Mouse (Mus musculus): Measurements from ENCODE around the gene Nol6. TPM values are rescaled to one million over a fixed set of nuclear protein-coding genes. Genes with fewer than 3 reads are reported as not detected.
"Not testable (repeated sequence)": the region's sequence is repeated elsewhere in the genome, so short reads cannot be mapped to it uniquely, and the experiment has no call there.

Nol6 gene
- polyA plus RNA-seq, 1 experiment from 2014 or later: 24.6 TPM

DNA sequence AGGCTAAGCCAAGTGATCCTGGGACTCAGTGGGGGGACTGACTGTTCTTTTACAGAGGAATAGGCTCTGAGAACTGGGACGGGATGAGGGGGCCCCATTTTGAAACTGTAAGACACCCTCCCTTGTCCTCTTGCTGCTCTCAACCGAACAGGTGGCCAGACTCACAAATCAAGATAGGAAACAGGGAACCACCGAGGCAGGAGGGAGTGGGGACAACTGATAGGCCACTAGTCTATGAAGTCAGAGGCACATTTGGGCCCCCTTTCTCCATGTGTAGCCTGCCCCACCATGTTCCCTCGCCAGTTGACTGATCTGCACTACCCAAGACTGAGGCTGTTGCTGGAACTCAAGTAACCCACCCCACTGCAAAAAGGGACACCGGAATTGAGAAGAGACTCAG, 27.5 kb downstream of the Nol6 start:
- Histone ChIP-seq H3K9ac (replicated peaks) (no peak overlapping the region), H3K36me3 (no peaks in the 10 kb centered on the region), H3K4me1 (replicated peaks) (peaks cover 32% of the 10 kb centered on the region), H3K4me3 (replicated peaks) (no peak overlapping the region), H3K9me3 (no peaks in the 10 kb centered on the region), H3K27ac (no peak overlapping the region), H3K27me3 (peaks cover 45% of the 10 kb centered on the region), H3K4me2 (no peak overlapping the region)
- ATAC-seq (ENCODE audit: insufficient number of reproducible peaks, insufficient read depth, low FRiP score, low TSS enrichment, low read depth): no peak
- 71% methylated on average over 5 of the region's 5 CpGs for WGBS

DNA sequence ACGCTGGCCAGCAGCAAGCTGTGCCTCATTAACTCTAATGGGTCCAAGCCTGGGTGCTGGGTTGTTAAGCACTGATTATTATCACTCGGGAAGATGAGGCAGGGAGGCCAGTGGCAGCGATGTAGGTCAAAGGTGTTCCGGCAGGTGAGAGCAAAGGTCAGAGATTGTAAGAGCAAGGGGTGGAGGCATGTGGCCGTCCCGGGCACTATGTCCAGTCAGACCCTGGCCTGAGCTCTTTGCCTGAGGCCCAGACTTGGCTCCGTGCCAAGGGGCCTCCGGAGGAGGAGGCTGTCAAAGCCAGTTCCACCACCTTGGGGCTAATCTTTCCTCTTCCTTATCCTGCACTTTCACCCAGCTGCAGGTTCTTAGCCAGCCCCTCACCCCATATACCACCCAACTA, 28.1 kb downstream of the Nol6 start:
- WGBS: 25% methylated on average over 8 of the region's 8 CpGs
- no peaks in the 10 kb centered on the region for H3K9me3 ChIP-seq
- H3K9ac ChIP-seq (replicated peaks): no peak overlapping the region
- ATAC-seq (ENCODE audit: insufficient number of reproducible peaks, insufficient read depth, low FRiP score, low TSS enrichment, low read depth): no peak
- peaks cover 38% of the 10 kb centered on the region for H3K4me1 ChIP-seq (replicated peaks)
- H3K27ac ChIP-seq: no peak overlapping the region
- peaks cover 45% of the 10 kb centered on the region for H3K27me3 ChIP-seq
- H3K36me3 ChIP-seq: no peaks in the 10 kb centered on the region
- H3K4me2 ChIP-seq: no peak overlapping the region
- no peak overlapping the region for H3K4me3 ChIP-seq (replicated peaks)

DNA sequence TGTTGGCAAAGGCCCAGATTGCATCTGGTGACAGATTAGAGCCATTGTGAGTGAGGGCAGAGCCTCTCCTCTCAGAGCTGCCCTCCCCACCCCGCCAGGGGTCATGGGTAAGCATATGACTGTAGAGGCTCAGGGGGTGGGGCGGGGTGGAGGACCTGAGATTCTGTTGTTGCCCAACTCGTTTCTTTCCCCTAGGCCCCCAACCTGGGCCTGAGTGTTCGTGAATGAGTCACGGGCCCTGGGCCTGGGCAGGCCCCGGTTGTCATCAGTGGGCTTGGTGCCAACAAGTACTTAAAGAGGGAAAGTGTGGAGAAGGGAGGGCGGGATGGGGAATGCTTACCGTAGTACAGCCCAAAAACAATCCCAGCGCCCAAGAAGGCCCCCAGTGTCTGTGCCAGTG, 29.9 kb downstream of the Nol6 start:
- no peak overlapping the region for H3K9ac ChIP-seq (replicated peaks)
- no peak for ATAC-seq (ENCODE audit: insufficient number of reproducible peaks, insufficient read depth, low FRiP score, low TSS enrichment, low read depth)
- 76% methylated on average over 9 of the region's 9 CpGs for WGBS
- peaks cover 51% of the 10 kb centered on the region for H3K4me1 ChIP-seq (replicated peaks)
- H3K4me2 ChIP-seq: no peak overlapping the region
- no peaks in the 10 kb centered on the region for H3K9me3 ChIP-seq
- H3K36me3 ChIP-seq: no peaks in the 10 kb centered on the region
- H3K4me3 ChIP-seq (replicated peaks): no peak overlapping the region
- H3K27ac ChIP-seq: no peak overlapping the region
- H3K27me3 ChIP-seq: peaks cover 39% of the 10 kb centered on the region

DNA sequence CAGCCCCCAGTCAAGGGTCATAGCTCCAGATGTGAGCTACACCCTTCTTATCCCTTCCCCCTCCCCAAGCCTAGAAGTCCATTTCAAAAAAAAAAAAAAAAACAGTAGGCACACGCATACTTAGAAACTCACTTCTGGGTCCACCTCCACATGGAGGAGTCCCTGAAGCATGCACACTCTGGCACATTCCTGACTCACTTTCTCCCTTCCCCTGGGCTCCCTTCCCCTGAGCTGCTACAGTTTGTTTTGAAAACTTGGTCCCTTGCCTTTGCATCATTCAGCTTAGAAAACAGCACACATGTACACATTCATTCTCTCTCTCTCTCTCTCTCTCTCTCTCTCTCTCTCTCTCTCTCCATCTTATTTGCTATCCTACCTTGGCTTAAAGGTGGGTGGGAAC, 31.3 kb downstream of the Nol6 start:
- Histone ChIP-seq H3K27me3 (peaks cover 26% of the 10 kb centered on the region), H3K36me3 (no peaks in the 10 kb centered on the region), H3K4me2 (no peak overlapping the region), H3K27ac (no peak overlapping the region), H3K9ac (replicated peaks) (no peak overlapping the region), H3K4me1 (replicated peaks) (peaks cover 43% of the 10 kb centered on the region), H3K4me3 (replicated peaks) (no peak overlapping the region), H3K9me3 (no peaks in the 10 kb centered on the region)
- ATAC-seq (ENCODE audit: insufficient number of reproducible peaks, insufficient read depth, low FRiP score, low TSS enrichment, low read depth): no peak
- 62% methylated on average over 1 of the region's 1 CpGs for WGBS

DNA sequence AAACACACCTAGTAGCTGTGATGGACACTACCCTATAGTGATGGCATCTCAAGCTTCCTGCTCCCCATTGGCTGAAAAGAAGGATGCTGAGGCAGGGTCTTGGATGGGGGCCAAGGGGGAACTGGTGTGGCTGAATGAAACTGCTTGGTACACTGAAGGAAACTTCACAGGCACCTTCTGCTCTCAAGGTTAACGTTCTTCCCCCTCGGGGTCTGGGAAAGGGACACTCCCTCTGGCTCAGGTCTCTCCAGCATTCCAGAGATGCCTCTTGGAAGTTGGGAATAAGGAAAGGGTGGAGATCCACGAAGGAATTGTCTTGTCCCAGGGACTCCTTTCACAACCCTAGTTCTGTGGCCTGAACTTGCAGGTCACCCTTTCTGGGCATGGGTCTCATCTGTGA, 32.9 kb downstream of the Nol6 start:
- H3K9ac ChIP-seq (replicated peaks): no peak overlapping the region
- H3K36me3 ChIP-seq: no peaks in the 10 kb centered on the region
- H3K27ac ChIP-seq: no peak overlapping the region
- H3K9me3 ChIP-seq: no peaks in the 10 kb centered on the region
- no peak overlapping the region for H3K4me3 ChIP-seq (replicated peaks)
- WGBS: 42% methylated on average over 3 of the region's 3 CpGs
- no peak for ATAC-seq (ENCODE audit: insufficient number of reproducible peaks, insufficient read depth, low FRiP score, low TSS enrichment, low read depth)
- peaks cover 11% of the 10 kb centered on the region for H3K27me3 ChIP-seq
- no peak overlapping the region for H3K4me2 ChIP-seq
- peaks cover 33% of the 10 kb centered on the region for H3K4me1 ChIP-seq (replicated peaks)

DNA sequence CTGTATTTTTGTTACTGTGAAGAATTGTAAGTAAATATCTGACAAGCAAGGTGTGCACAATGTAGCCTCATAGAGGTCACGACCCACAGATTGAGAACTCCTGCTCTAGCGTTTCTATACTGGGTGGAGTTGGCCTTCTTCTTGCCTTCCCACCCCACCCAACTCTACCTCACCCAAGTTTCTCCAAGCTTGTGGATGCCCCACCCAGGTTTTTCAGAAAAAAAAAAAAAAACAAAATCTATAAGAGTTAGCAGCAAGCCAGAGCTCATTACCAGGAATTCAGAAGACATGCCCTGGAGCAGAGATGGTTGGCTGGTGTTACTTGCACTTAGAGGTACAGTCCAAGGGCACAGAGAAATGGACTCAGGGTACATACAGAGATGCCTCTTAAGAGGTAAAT, 34.5 kb downstream of the Nol6 start:
- H3K36me3 ChIP-seq: no peaks in the 10 kb centered on the region
- H3K4me1 ChIP-seq (replicated peaks): peaks cover 27% of the 10 kb centered on the region
- no peaks in the 10 kb centered on the region for H3K9me3 ChIP-seq
- H3K4me3 ChIP-seq (replicated peaks): no peak overlapping the region
- 79% methylated on average over 2 of the region's 2 CpGs for whole genome bisulfite sequencing
- peak overlapping the region; percentile 62; the same call in 1 of the 2 replicates for H3K27ac ChIP-seq
- no peak overlapping the region for H3K9ac ChIP-seq (replicated peaks)
- H3K27me3 ChIP-seq: no peaks in the 10 kb centered on the region
- no peak for ATAC-seq (ENCODE audit: insufficient number of reproducible peaks, insufficient read depth, low FRiP score, low TSS enrichment, low read depth)
- no peak overlapping the region for H3K4me2 ChIP-seq

DNA sequence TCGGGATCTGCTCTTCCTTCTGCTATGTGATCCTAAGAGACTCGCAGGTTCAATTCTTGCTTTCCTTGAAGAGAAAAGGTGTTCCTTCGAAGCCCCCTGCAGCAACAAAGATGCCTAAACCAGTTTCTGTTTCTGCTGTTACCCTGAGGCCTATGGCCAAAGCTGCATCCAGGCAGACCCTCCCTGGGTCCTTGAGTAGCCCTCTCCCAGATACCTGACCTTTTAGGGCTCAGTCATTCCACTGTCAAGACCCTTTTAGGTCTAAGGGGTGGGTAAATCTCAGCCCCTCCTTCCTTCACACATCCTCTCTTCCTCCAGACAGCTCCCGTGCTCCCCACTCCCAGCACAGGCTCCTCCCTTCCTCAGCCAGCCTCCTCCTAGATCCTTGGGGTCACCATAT, 35.1 kb downstream of the Nol6 start:
- Histone ChIP-seq H3K36me3 (no peaks in the 10 kb centered on the region), H3K9me3 (no peaks in the 10 kb centered on the region), H3K27ac (no peak overlapping the region), H3K4me3 (replicated peaks) (no peak overlapping the region), H3K9ac (replicated peaks) (no peak overlapping the region), H3K4me2 (no peak overlapping the region), H3K4me1 (replicated peaks) (peaks cover 27% of the 10 kb centered on the region), H3K27me3 (no peaks in the 10 kb centered on the region)
- WGBS: 89% methylated on average over 4 of the region's 4 CpGs
- no peak for ATAC-seq (ENCODE audit: insufficient number of reproducible peaks, insufficient read depth, low FRiP score, low TSS enrichment, low read depth)

DNA sequence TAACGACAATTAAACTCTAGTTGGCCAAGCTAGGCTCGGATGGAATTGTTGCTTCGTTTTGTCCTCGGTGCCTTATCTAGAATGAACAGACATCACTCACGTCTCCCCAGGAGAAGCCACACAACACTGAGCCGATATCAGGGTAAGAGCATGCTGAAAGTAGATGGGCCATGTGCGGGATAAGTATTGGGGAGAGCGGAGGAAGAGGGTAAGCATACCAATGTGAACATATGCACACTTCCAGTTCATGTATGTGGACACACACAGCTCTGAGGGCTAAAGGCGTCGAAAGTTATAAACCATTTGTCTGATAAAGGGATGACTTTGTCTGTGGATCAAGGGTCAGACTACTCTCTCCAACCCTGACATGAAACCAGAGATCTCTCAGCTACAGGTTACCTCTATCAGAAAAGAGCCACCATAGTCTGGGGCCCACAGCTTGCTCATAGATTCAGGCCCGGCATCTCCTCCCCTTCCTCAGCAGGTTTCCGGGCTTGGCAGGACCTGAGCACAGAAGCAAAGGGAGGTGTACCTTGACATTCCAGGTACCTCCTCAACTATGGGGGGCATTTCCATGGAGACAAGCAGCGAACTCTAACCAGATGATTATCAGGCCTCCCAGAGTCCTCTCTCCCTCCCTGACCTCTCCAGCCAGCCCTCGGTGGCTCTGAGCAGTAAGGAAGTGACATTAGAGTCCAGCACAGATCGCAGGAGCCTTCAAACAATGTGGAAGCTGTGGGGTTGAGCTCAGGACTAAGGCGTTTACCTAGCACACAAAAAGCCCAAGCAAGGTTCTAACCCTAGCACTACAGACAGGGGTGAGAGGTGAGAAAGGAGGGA, 36.6 kb downstream of the Nol6 start:
- no peaks in the 10 kb centered on the region for H3K27me3 ChIP-seq
- 86% methylated on average over 16 of the region's 16 CpGs for WGBS
- peaks cover 27% of the 10 kb centered on the region for H3K4me1 ChIP-seq (replicated peaks)
- no peak for ATAC-seq (ENCODE audit: insufficient number of reproducible peaks, insufficient read depth, low FRiP score, low TSS enrichment, low read depth)
- no peak overlapping the region for H3K9ac ChIP-seq (replicated peaks)
- H3K4me3 ChIP-seq (replicated peaks): no peak overlapping the region
- H3K4me2 ChIP-seq: no peak overlapping the region
- no peaks in the 10 kb centered on the region for H3K36me3 ChIP-seq
- H3K27ac ChIP-seq: no peak overlapping the region
- no peaks in the 10 kb centered on the region for H3K9me3 ChIP-seq

DNA sequence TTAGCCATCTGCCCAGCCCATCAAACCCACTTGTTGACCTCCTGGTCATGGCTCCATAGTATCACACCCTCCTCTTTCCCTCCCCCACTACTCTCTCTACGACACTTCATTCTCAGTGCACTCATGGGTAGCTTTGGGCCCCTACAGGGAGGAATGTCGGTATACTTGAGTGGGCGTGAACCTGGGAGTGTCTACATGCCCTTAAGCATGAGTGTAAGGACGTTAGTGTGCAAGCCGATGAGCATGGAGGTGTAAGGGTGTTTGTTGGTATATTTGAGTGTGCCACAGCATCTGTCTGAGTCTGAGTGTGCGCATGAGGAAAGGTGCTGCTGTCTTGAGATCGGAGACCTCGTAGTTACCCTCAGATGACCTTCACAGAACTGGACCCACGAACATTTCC, 37.3 kb downstream of the Nol6 start:
- Histone ChIP-seq H3K9me3 (no peaks in the 10 kb centered on the region), H3K27me3 (no peaks in the 10 kb centered on the region), H3K4me1 (replicated peaks) (peaks cover 21% of the 10 kb centered on the region), H3K27ac (no peak overlapping the region), H3K36me3 (no peaks in the 10 kb centered on the region), H3K9ac (replicated peaks) (no peak overlapping the region), H3K4me3 (replicated peaks) (no peak overlapping the region), H3K4me2 (no peak overlapping the region)
- WGBS: 76% methylated on average over 9 of the region's 9 CpGs
- ATAC-seq (ENCODE audit: insufficient number of reproducible peaks, insufficient read depth, low FRiP score, low TSS enrichment, low read depth): no peak

DNA sequence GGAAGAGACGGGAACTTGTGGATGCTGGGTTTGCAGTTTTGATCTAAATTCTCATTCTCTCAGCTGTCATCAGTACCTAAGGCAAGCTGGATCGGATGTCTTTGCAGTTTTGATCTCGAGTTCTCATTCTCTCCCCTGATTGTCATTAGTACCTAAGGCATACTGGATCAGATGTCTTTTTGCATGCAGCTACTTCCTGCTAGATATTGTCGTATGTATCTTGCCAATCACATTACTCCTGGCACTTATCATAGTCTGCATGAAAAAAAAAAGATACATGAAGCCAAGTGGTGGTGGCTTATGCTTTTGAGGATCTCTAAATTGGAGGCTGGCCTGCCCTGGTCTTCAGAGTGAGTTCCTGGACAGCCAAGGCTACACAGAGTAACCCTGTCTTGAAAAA, 39.4 kb downstream of the Nol6 start:
- Histone ChIP-seq H3K36me3 (no peaks in the 10 kb centered on the region), H3K4me2 (no peak overlapping the region), H3K27me3 (no peaks in the 10 kb centered on the region), H3K4me3 (replicated peaks) (no peak overlapping the region), H3K4me1 (replicated peaks) (peaks cover 1% of the 10 kb centered on the region; the same call in 1 of the 2 replicates), H3K27ac (no peak overlapping the region), H3K9ac (replicated peaks) (no peak overlapping the region), H3K9me3 (peaks cover 3% of the 10 kb centered on the region; the same call in 1 of the 2 replicates)
- ATAC-seq (ENCODE audit: insufficient number of reproducible peaks, insufficient read depth, low FRiP score, low TSS enrichment, low read depth): no peak
- 87% methylated on average over 4 of the region's 4 CpGs for WGBS

DNA sequence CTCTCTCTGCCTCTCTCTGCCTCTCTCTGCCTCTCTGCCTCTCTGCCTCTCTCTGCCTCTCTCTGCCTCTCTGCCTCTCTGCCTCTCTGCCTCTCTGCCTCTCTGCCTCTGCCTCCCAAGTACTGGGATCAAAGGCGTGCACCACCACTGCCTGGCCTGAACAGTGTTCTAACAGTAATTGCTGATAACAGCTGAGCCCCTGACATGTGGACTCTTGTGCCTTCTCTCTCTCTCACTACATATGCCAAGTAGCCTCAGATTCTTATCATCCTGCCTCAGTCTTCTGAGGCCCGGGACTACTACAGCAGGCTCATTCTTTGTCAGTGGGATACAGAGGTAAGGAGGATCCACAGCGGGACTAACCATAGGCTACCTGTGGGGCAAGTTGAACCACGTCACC, 41.5 kb downstream of the Nol6 start:
- H3K36me3 ChIP-seq; H3K27ac ChIP-seq; H3K4me2 ChIP-seq; H3K4me1 ChIP-seq (replicated peaks); H3K9ac ChIP-seq (replicated peaks); H3K9me3 ChIP-seq; ATAC-seq (ENCODE audit: insufficient number of reproducible peaks, insufficient read depth, low FRiP score, low TSS enrichment, low read depth); H3K27me3 ChIP-seq; H3K4me3 ChIP-seq (replicated peaks): not testable (repeated sequence)
- 56% methylated on average over 4 of the region's 4 CpGs for WGBS

DNA sequence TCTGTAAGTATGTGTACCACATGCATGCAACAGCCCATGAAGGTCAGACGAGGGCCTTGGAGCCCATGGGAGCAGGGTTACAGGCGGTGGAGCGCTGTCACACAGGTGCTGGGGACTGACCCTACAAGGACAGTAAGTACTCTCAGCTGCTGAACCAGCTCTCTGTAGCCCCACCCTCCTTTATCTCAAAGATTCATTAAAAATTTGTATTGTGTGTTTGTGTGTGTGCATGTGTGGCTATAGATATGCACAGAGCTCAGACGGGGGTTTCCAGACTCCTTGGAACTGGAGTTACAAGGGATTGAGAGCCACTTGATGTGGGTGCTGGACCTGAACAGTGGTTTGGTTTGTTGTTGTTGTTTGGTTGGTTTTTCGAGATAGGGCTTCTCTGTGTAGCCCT, 42.5 kb downstream of the Nol6 start:
- H3K27ac ChIP-seq: no peak overlapping the region
- H3K4me2 ChIP-seq: no peak overlapping the region
- peaks cover 3% of the 10 kb centered on the region; the same call in 1 of the 2 replicates for H3K9me3 ChIP-seq
- no peak for ATAC-seq (ENCODE audit: insufficient number of reproducible peaks, insufficient read depth, low FRiP score, low TSS enrichment, low read depth)
- H3K4me3 ChIP-seq (replicated peaks): no peak overlapping the region
- no peaks in the 10 kb centered on the region for H3K27me3 ChIP-seq
- H3K36me3 ChIP-seq: no peaks in the 10 kb centered on the region
- H3K4me1 ChIP-seq (replicated peaks): no peaks in the 10 kb centered on the region
- H3K9ac ChIP-seq (replicated peaks): no peak overlapping the region
- WGBS: 87% methylated on average over 5 of the region's 5 CpGs
